Mouse (Mus musculus) G1E (cell line): ENCODE data around the gene Lrrc8a. TPM values are rescaled to one million over a fixed set of nuclear protein-coding genes. Genes with fewer than 3 reads are reported as not detected.
A peak's percentile ranks its signal among the peaks of the same experiment; 100 is the strongest.

Experiments
- ATAC-seq: 2 replicates; pipeline ENCODE4 v1.8.0; 2016; ENCODE audit warnings: mild to moderate bottlenecking; ENCODE audit not compliant: insufficient number of reproducible peaks, poor library complexity, low FRiP score, severe bottlenecking; ENCODE audit errors: extremely low read depth
- DNase-seq: peaks from one replicate; pipeline ENCODE4 v3.0.0; 2012; ENCODE audit warnings: low spot score
- H3K27me3 ChIP-seq: 2 replicates; pipeline ENCODE4 v1.6.1; 2012; ENCODE audit warnings: mild to moderate bottlenecking, low read length, inconsistent platforms; ENCODE audit not compliant: insufficient read depth
- H3K36me3 ChIP-seq: replicated peaks from 2 replicates; pipeline ENCODE3; 2012; ENCODE audit warnings: mild to moderate bottlenecking, inconsistent platforms
- H3K4me1 ChIP-seq: 2 replicates; pipeline ENCODE4 v1.6.1; 2012; ENCODE audit warnings: low read depth, low read length, inconsistent platforms, mixed read lengths; ENCODE audit not compliant: insufficient read depth
- H3K4me3 ChIP-seq: 2 replicates; pipeline ENCODE4 v1.5.1; 2012; ENCODE audit warnings: low read depth, mild to moderate bottlenecking, inconsistent platforms, low read length, moderate library complexity, mixed read lengths
- H3K9me3 ChIP-seq: replicated peaks from 2 replicates; pipeline ENCODE4 v1.6.1; 2012; ENCODE audit warnings: inconsistent platforms
- CTCF ChIP-seq: IDR thresholded peaks from 2 replicates; pipeline ENCODE4 v1.5.1; 2012; ENCODE audit warnings: low read depth, low read length, inconsistent platforms, mixed read lengths
- GATA1 ChIP-seq: IDR thresholded peaks from 2 replicates; pipeline ENCODE4 v1.6.1; 2012; ENCODE audit warnings: borderline replicate concordance, low read length, inconsistent platforms, mixed read lengths
- GATA2 ChIP-seq: IDR thresholded peaks from 2 replicates; pipeline ENCODE4 v1.6.1; 2012; ENCODE audit warnings: low read depth, low read length, inconsistent platforms, borderline replicate concordance
- POLR2AphosphoS5 ChIP-seq: IDR thresholded peaks from 2 replicates; pipeline ENCODE4 v1.6.1; 2012; ENCODE audit warnings: low read depth, low read length, inconsistent platforms; ENCODE audit not compliant: insufficient replicate concordance
- TAL1 ChIP-seq: conservative IDR thresholded peaks from 2 replicates; pipeline ENCODE4 v1.6.1; 2012; ENCODE audit warnings: low read depth, low read length, inconsistent platforms, mixed read lengths
- polyA plus RNA-seq: library from polyadenylated mRNA; stranded (reverse); fragments of >175 nt; gene quantifications from 2 replicates; pipeline ENCODE4 v1.2.3, GENCODE M21; 2012
- total RNA-seq, 2 experiments: library from RNA; stranded (forward) in 1 of 2; stranded (reverse) in 1 of 2; fragments of 200-1000 nt in 1 of 2; fragments of >200 nt in 1 of 2; fragmentation: Nextera tagmentation in 1 of 2; gene quantifications; 2 replicates each; pipeline ENCODE4 v1.2.3; 2014 to 2017

The Lrrc8a gene
- total and polyA plus RNA-seq, 3 experiments = 5.0 to 22.4 (median 6.7) TPM

DNA sequence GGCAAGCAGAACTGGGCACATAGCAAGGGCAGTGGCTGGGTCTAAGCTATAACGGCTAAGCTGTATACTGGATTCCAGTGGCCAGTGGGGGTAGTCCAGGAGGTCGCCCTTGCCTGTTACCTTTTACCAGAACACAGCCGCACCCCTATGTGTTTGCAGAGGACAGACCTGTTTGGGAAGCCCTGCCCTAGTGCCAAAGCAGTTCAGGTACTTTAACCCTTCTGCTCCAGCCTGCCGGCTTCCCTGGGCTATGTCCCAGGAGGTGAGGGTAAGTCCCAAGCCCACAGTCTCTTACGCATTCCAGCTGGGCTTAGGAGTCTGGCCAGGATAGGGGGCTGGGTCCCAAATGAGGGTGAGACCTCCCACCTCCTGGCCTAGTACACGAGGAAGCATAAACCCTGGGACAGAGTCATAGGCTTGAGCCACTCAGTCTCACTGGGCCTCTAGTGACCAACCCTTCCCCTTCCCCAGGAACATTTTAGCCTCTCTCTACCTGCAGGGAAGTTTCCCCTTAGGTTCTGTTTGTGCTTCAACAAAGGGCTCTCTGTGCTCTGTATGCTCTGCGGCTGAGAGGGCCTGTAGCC lies 7.2 kb downstream of the Lrrc8a start:
- Histone ChIP-seq H3K4me1 (peaks cover 28% of the 10 kb centered on the region), H3K27me3 (no peaks in the 10 kb centered on the region), H3K9me3 (no peaks in the 10 kb centered on the region), H3K4me3 (no peak overlapping the region), H3K36me3 (peaks cover 96% of the 10 kb centered on the region)
- no peak for DNase-seq
- no peak for ATAC-seq
- TF ChIP-seq GATA1 (no peak), GATA2 (no peak), CTCF (no peak), TAL1 (no peak), POLR2AphosphoS5 (no peak)

DNA sequence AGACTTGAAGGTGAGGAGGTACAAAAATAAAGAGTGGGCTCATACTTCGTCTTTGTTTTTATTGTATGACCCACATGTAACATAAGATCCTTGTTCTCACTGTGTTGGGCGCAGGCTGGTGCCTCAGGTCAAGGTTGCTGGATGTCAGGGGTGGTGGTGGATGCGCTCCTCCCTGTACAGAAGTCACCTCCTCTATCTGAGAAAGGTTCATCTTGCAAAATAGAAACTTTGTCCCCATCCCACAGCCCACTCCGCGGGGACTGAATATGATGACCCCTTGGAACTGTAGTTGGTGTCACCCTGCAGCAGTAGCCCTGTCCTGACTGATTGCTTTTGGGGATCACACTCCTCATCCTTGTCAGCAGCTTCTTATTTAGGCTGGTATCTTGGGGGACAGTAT lies 9.5 kb downstream of the Lrrc8a start:
- H3K4me1 ChIP-seq = peaks cover 32% of the 10 kb centered on the region
- H3K36me3 ChIP-seq = peaks cover 94% of the 10 kb centered on the region
- DNase-seq (no peak), ATAC-seq (no peak)
- H3K27me3 ChIP-seq = no peaks in the 10 kb centered on the region
- H3K4me3 ChIP-seq = no peak overlapping the region
- no peaks in the 10 kb centered on the region for H3K9me3 ChIP-seq
- no peak for TF ChIP-seq GATA1
- TF ChIP-seq POLR2AphosphoS5 = no peak
- no peak for TF ChIP-seq GATA2
- no peak for TF ChIP-seq TAL1
- TF ChIP-seq CTCF = no peak

DNA sequence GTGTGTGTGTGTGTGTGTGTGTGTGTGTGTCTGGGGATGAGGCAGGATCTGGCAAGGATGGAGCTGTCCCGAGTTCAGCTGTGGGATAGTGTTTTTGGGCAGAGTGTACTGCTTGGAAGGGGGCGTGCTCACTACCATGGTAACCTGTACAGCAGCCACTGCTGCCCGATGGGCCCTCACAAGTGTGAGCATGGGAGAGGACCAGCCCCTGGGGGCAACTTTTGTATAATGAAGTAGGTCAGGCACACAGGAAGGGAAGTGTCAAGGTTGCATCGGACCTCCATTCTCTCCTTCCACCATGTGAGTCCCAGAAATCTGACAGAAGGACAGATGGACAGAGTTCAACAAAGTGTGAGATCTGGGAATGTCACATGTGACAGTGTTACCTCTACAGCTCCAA lies 10.2 kb downstream of the Lrrc8a start:
- TF ChIP-seq TAL1 = no peak
- no peak for TF ChIP-seq POLR2AphosphoS5
- no peak for TF ChIP-seq GATA1
- no peak for TF ChIP-seq GATA2
- TF ChIP-seq CTCF = no peak
- peaks cover 38% of the 10 kb centered on the region for H3K4me1 ChIP-seq
- H3K36me3 ChIP-seq = peaks cover 94% of the 10 kb centered on the region

DNA sequence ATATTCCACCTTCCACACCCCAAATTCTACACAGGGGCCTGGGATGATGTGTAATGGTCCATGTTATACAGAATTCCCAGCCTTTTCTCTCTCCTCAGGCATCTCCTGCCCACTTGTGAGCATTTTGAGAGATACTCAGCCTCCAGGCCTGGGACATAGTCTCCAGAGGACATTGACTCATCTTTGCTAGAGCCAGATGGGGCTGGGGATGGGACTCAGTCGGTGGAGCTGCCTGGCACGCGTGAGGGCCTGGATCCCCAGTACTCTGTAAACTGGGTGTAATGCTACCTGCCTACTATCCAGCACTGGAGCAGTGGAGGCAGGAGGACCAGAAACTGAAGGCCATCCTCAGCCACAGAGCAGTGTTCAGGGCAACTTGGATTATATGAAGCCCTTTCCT lies 11.7 kb downstream of the Lrrc8a start:
- Histone ChIP-seq H3K9me3 (no peaks in the 10 kb centered on the region), H3K36me3 (peaks cover 94% of the 10 kb centered on the region), H3K4me1 (peaks cover 47% of the 10 kb centered on the region), H3K4me3 (no peak overlapping the region), H3K27me3 (no peaks in the 10 kb centered on the region)
- DNase-seq (no peak), ATAC-seq (no peak)
- TF ChIP-seq CTCF (no peak), TAL1 (no peak), GATA1 (no peak), GATA2 (no peak), POLR2AphosphoS5 (no peak)

More for the DNA sequence above, 10.2 kb downstream of the Lrrc8a start:
- no peak overlapping the region for H3K4me3 ChIP-seq
- ATAC-seq (no peak), DNase-seq (no peak)
- H3K27me3 ChIP-seq = no peaks in the 10 kb centered on the region
- H3K9me3 ChIP-seq = no peaks in the 10 kb centered on the region

DNA sequence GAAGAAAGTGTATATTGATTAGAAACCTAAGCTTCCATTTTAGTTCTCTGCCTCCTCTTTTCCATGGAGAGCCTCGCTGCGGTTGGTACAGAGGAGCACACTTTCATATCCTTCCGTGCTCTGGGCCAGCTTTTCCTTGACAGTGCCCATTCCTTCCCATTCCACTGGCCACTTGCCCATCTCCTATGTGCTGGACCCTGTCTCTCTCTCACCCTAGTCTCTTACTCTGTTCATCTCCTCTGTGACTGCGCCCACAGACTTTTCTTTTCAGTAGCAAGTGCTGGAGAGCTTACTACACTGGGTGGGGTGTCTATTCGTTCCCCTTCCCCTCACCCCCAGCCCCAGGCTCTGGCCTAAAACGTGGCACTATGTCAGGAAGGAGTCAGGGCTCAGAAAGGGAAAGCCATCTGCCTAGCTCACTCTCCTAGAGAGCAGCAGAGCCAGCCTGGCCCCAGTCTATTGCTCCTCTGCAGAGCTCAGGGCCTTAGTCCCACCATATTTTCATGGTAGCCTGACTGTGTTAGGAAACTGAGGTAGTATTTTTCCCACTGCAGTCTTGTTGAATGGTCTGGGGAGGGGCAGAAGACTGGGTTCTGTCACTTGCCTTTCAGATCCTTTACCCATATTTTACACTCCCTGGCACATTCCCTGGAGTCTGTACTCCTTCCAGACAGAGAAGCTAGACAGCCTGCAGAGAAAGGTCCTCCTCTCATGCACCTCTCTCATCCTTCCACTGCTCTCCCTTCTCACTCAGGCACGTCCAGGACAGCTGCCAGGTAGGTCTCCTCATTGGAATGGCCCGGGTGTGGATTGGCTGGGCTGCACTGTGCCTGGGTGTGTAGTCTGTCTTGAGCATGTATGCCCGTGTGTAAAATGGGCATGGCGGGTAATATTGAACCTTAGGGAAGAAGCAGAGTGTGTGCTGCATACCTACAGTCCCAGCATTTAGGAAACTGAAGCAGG lies 12.9 kb downstream of the Lrrc8a start:
- no peak for DNase-seq
- Histone ChIP-seq H3K36me3 (peaks cover 95% of the 10 kb centered on the region), H3K4me1 (peaks cover 41% of the 10 kb centered on the region), H3K27me3 (no peaks in the 10 kb centered on the region), H3K9me3 (no peaks in the 10 kb centered on the region), H3K4me3 (no peak overlapping the region)
- TF ChIP-seq GATA2 (no peak), CTCF (no peak), POLR2AphosphoS5 (no peak), TAL1 (no peak), GATA1 (no peak)
- ATAC-seq = no peak

DNA sequence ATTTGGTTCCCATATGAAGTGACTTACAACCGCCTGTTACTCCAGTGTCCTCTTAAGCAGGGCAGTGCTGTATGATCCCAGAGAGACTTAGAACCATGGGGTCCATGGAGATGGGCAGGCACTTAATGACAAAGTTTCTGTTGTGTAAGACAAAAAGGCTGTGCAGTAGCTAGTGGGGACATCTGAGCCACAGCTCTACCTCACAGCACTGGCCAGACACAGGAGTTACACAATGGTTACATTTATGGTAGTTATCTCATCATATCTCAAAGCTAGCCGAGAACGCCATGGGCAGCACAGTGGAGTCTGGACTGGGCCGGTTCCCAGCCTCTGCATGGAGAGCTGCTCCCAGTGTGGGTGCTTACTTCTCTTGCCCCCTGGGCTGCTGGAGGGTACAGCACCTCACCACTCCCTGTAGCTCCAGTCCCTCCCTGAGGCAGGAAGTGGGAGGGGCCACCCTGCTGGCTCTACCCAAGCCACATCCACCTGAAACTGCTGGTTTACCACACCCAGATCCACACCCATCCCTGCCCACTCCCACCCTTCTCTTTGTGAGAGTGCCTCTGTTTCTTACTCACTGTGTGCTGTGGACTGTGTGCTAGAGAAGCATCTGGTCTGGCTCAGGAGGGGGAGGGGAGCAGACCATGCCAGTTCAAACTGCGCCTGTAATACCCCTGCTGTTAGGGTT lies 14.0 kb downstream of the Lrrc8a start:
- no peaks in the 10 kb centered on the region for H3K27me3 ChIP-seq
- TF ChIP-seq CTCF (no peak), GATA2 (no peak), GATA1 (no peak), TAL1 (no peak), POLR2AphosphoS5 (no peak)
- DNase-seq (peak; percentile 80), ATAC-seq (peak; percentile 77)
- peaks cover 95% of the 10 kb centered on the region for H3K36me3 ChIP-seq
- H3K4me1 ChIP-seq = peaks cover 37% of the 10 kb centered on the region
- H3K9me3 ChIP-seq = no peaks in the 10 kb centered on the region
- H3K4me3 ChIP-seq = peak overlapping the region; percentile 56; the same call in 1 of the 2 replicates
